Mouse (Mus musculus) liver, adult 2 months (tissue): ENCODE measurements at regions not wholly inside any gene's neighbourhood (a gene's known extent, or its start where the extent isn't known, plus 50 kb on each side); places are given as distances from the start of the nearest gene placed in this dataset.

Source experiments
- CTCF ChIP-seq: fragments of 200-500 bp; IDR thresholded peaks from 2 replicates; pipeline ENCODE4 v1.5.1; 2011; ENCODE audit warnings: low read depth, low read length, control low read depth
- POLR2A ChIP-seq: fragments of 200-500 bp; IDR thresholded peaks from 2 replicates; pipeline ENCODE4 v1.6.1; 2011; ENCODE audit warnings: low read length, control low read depth; ENCODE audit not compliant: insufficient read depth; ENCODE audit errors: extremely low read depth

- TF ChIP-seq CTCF = no peak
- TF ChIP-seq POLR2A = no peak
Measured at GRCm38 (mm10) chr15:67495001-67495658, 994.4 kb upstream of the Lrrc6 start.
